Mouse (Mus musculus): ENCODE results near the gene Mgarp. TPM values are rescaled to one million over a fixed set of nuclear protein-coding genes. Genes with fewer than 3 reads are reported as not detected.
A peak's percentile ranks its signal among the peaks of the same experiment; 100 is the strongest.

Gene Mgarp
- total and polyA plus RNA-seq, 3 experiments = 6.6 to 20.3 (median 14.4) TPM

- TF ChIP-seq GATA1 (IDR thresholded peaks at IDR 0.05; ENCODE audit: borderline replicate concordance, low read length) = no peak
- no peak for TF ChIP-seq GATA2 (IDR thresholded peaks at IDR 0.05; ENCODE audit: borderline replicate concordance, low read depth, low read length)
- no peak for TF ChIP-seq TAL1 (conservative IDR thresholded peaks at IDR 0.05; ENCODE audit: low read depth, low read length)
- TF ChIP-seq POLR2AphosphoS5 (IDR thresholded peaks at IDR 0.05; ENCODE audit: insufficient replicate concordance, low read depth, low read length) = no peak
- TF ChIP-seq CTCF (IDR thresholded peaks at IDR 0.05; ENCODE audit: low read depth, low read length) = no peak
- Histone ChIP-seq H3K36me3 (replicated peaks) (peaks cover 6% of the 10 kb centered on the region), H3K4me3 (ENCODE audit: low read depth, low read length) (no peak overlapping the region), H3K27me3 (ENCODE audit: insufficient read depth, low read length) (peaks cover 7% of the 10 kb centered on the region; the same call in 1 of the 2 replicates), H3K4me1 (ENCODE audit: insufficient read depth, low read depth, low read length) (peaks cover 36% of the 10 kb centered on the region), H3K9me3 (replicated peaks) (no peaks in the 10 kb centered on the region)
- ATAC-seq (ENCODE audit: extremely low read depth, insufficient number of reproducible peaks, low FRiP score, poor library complexity, severe bottlenecking) (no peak), DNase-seq (ENCODE audit: low spot score) (no peak)
Measured at GRCm38 (mm10) chr3:51391591-51391990, 4.9 kb downstream of the Mgarp start.

DNA sequence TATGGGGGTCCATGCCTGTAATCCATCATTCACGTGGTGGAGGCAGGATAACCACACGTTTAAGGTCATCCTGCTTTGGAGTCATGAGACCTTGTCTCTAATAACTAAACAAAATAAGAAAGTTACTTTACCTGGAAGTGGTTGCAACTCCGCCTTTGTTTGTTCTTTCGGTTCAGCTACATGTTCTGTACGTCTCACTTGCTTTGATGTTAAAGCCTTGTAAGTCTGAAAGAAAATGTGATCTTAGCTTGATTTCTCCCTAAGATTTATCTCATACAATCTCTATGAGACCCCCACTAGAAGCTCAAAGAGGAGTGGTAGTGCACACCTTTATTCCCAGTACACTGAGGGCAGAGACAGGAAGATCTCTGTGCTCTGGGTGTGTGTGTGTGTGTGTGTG, 5.4 kb downstream of the Mgarp start:
- no peaks in the 10 kb centered on the region for H3K9me3 ChIP-seq (replicated peaks)
- TF ChIP-seq POLR2AphosphoS5 (IDR thresholded peaks at IDR 0.05; ENCODE audit: insufficient replicate concordance, low read depth, low read length) (no peak), CTCF (IDR thresholded peaks at IDR 0.05; ENCODE audit: low read depth, low read length) (no peak), GATA2 (IDR thresholded peaks at IDR 0.05; ENCODE audit: borderline replicate concordance, low read depth, low read length) (no peak), GATA1 (IDR thresholded peaks at IDR 0.05; ENCODE audit: borderline replicate concordance, low read length) (no peak), TAL1 (conservative IDR thresholded peaks at IDR 0.05; ENCODE audit: low read depth, low read length) (no peak)
- ATAC-seq (ENCODE audit: extremely low read depth, insufficient number of reproducible peaks, low FRiP score, poor library complexity, severe bottlenecking) = no peak
- 0 out of 2 replicates have a peak, but pooled peaks cover 2% of the 10 kb centered on the region for H3K27me3 ChIP-seq (ENCODE audit: insufficient read depth, low read length)
- H3K4me1 ChIP-seq (ENCODE audit: insufficient read depth, low read depth, low read length) = peaks cover 32% of the 10 kb centered on the region
- no peak overlapping the region for H3K4me3 ChIP-seq (ENCODE audit: low read depth, low read length)
- H3K36me3 ChIP-seq (replicated peaks) = peaks cover 6% of the 10 kb centered on the region
- DNase-seq (ENCODE audit: low spot score) = no peak

DNA sequence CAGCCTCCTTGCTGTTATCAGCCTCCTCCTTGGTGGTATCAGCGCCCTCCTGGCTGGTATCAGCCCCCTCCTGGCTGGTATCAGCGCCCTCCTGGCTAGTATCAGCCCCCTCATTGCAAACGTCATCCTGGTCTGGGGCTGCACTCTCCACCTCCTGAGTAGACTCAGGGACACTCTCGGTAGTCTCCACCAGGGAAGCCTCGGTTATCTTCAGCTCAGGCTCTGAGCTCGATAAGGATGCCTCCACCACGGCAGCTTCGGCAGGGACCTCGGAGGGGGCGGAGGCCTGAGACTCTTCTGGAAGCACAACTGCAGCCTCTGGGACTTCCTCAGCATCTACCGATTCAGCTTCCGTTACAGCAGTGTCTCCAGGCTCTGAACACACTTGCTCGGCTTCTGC, 7.6 kb downstream of the Mgarp start:
- Histone ChIP-seq H3K36me3 (replicated peaks) (peaks cover 6% of the 10 kb centered on the region), H3K27me3 (ENCODE audit: insufficient read depth, low read length) (no peaks in the 10 kb centered on the region), H3K4me1 (ENCODE audit: insufficient read depth, low read depth, low read length) (peaks cover 38% of the 10 kb centered on the region), H3K9me3 (replicated peaks) (no peaks in the 10 kb centered on the region), H3K4me3 (ENCODE audit: low read depth, low read length) (peak overlapping the region; percentile 64; the same call in 1 of the 2 replicates)
- ATAC-seq (ENCODE audit: extremely low read depth, insufficient number of reproducible peaks, low FRiP score, poor library complexity, severe bottlenecking) (peak; percentile 82), DNase-seq (ENCODE audit: low spot score) (peak; percentile 70)
- TF ChIP-seq CTCF (IDR thresholded peaks at IDR 0.05; ENCODE audit: low read depth, low read length) = no peak
- peak; percentile 56; the same call in 1 of the 2 replicates for TF ChIP-seq TAL1 (conservative IDR thresholded peaks at IDR 0.05; ENCODE audit: low read depth, low read length)
- no peak for TF ChIP-seq GATA2 (IDR thresholded peaks at IDR 0.05; ENCODE audit: borderline replicate concordance, low read depth, low read length)

DNA sequence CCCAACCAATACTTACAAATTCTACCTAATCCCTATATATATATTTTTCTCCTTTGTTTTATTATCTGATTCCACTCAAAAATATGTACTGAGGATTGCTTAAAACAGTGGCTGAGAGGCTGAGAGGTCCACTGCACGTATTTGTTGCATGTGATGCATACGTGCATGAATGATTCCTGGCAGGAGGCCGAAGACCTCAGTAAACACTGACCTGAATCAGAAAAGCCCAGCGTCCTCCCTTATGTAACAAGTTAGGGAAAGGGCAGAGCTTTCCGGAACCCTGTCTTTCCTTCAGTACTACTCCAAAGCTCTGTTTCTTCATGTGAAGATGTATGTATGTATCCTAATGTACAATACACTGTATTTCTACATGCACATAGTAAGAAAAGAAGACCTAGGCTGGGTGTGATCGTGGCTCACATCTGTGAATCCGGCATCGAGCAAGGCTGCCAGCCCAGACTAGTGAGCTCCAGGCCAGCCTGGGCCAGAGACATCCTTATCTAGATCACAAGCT, 8.6 kb downstream of the Mgarp start:
- TF ChIP-seq TAL1 (conservative IDR thresholded peaks at IDR 0.05; ENCODE audit: low read depth, low read length) = no peak
- TF ChIP-seq CTCF (IDR thresholded peaks at IDR 0.05; ENCODE audit: low read depth, low read length) = no peak
- TF ChIP-seq GATA2 (IDR thresholded peaks at IDR 0.05; ENCODE audit: borderline replicate concordance, low read depth, low read length) = no peak
- no peak for DNase-seq (ENCODE audit: low spot score)
- Histone ChIP-seq H3K4me3 (ENCODE audit: low read depth, low read length) (no peak overlapping the region), H3K27me3 (ENCODE audit: insufficient read depth, low read length) (no peaks in the 10 kb centered on the region), H3K9me3 (replicated peaks) (no peaks in the 10 kb centered on the region), H3K36me3 (replicated peaks) (peaks cover 6% of the 10 kb centered on the region), H3K4me1 (ENCODE audit: insufficient read depth, low read depth, low read length) (peaks cover 39% of the 10 kb centered on the region)
- no peak for ATAC-seq (ENCODE audit: extremely low read depth, insufficient number of reproducible peaks, low FRiP score, poor library complexity, severe bottlenecking)

GRCm38 (mm10) chr3:51387134-51387451, 9.4 kb downstream of the Mgarp start:
- DNase-seq (ENCODE audit: low spot score) (no peak), ATAC-seq (ENCODE audit: extremely low read depth, insufficient number of reproducible peaks, low FRiP score, poor library complexity, severe bottlenecking) (no peak)
- Histone ChIP-seq H3K4me3 (ENCODE audit: low read depth, low read length) (no peak overlapping the region), H3K4me1 (ENCODE audit: insufficient read depth, low read depth, low read length) (peaks cover 39% of the 10 kb centered on the region), H3K27me3 (ENCODE audit: insufficient read depth, low read length) (no peaks in the 10 kb centered on the region), H3K9me3 (replicated peaks) (no peaks in the 10 kb centered on the region), H3K36me3 (replicated peaks) (peaks cover 6% of the 10 kb centered on the region)
- no peak for TF ChIP-seq TAL1 (conservative IDR thresholded peaks at IDR 0.05; ENCODE audit: low read depth, low read length)
- no peak for TF ChIP-seq CTCF (IDR thresholded peaks at IDR 0.05; ENCODE audit: low read depth, low read length)
- no peak for TF ChIP-seq GATA2 (IDR thresholded peaks at IDR 0.05; ENCODE audit: borderline replicate concordance, low read depth, low read length)
- TF ChIP-seq POLR2AphosphoS5 (IDR thresholded peaks at IDR 0.05; ENCODE audit: insufficient replicate concordance, low read depth, low read length) = no peak
- no peak for TF ChIP-seq GATA1 (IDR thresholded peaks at IDR 0.05; ENCODE audit: borderline replicate concordance, low read length)

DNA sequence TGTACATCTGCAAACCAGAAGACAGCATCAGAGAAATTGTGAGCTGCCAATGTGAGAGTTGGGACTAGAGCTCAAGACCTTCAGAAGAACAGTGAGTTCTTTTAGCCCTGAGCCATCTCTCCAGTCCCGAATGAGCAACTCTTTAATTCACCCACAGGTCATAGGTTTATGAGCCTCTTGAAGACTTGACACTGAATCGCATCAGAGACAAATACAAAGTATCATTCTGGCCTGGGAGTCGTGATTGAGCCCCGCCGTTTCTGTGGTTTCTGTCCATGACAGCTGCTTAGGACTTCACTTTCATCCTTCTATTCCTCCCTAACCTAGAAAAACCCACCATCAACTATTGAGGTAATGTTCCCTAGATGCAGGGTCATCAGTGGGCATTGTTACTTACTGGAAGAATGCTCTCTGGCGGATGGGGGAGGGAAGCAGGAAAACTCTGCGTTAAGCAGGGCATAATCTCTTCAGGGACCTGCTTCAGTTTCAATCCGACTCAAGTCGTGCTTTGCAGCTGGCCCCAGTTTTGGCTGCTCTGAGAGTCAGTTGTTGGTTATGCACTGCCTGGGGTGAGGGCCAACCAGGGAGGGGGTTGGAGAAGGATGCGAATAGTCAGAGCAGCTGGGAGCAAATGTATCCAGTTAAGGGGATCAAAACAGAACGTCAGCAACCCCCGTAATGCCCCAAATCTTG, 10.0 kb downstream of the Mgarp start:
- Histone ChIP-seq H3K9me3 (replicated peaks) (no peaks in the 10 kb centered on the region), H3K27me3 (ENCODE audit: insufficient read depth, low read length) (no peaks in the 10 kb centered on the region), H3K4me1 (ENCODE audit: insufficient read depth, low read depth, low read length) (peaks cover 38% of the 10 kb centered on the region), H3K4me3 (ENCODE audit: low read depth, low read length) (no peak overlapping the region), H3K36me3 (replicated peaks) (peaks cover 5% of the 10 kb centered on the region)
- TF ChIP-seq POLR2AphosphoS5 (IDR thresholded peaks at IDR 0.05; ENCODE audit: insufficient replicate concordance, low read depth, low read length) (no peak), TAL1 (conservative IDR thresholded peaks at IDR 0.05; ENCODE audit: low read depth, low read length) (no peak), CTCF (IDR thresholded peaks at IDR 0.05; ENCODE audit: low read depth, low read length) (no peak), GATA1 (IDR thresholded peaks at IDR 0.05; ENCODE audit: borderline replicate concordance, low read length) (no peak), GATA2 (IDR thresholded peaks at IDR 0.05; ENCODE audit: borderline replicate concordance, low read depth, low read length) (no peak)
- DNase-seq (ENCODE audit: low spot score) (no peak), ATAC-seq (ENCODE audit: extremely low read depth, insufficient number of reproducible peaks, low FRiP score, poor library complexity, severe bottlenecking) (no peak)

Measured in G1E (cell line).